Mouse (Mus musculus) liver, embryonic 14.5 days (tissue): ENCODE measurements around the gene 4930539E08Rik. TPM values are rescaled to one million over a fixed set of nuclear protein-coding genes. Genes with fewer than 3 reads are reported as not detected.

Experiments used
- ATAC-seq: fragments of 200-750 bp; cut with Nextera tagmentation; 2 replicates; pipeline ENCODE4 v1.8.0; 2017; ENCODE audit warnings: moderate number of reproducible peaks, mild to moderate bottlenecking, moderate library complexity; ENCODE audit not compliant: insufficient read depth
- DNase-seq, 3 experiments: peaks; one replicate each; pipeline ENCODE4 v3.0.0-alpha.2; 2012 to 2013; ENCODE audit warnings: low read depth in 3 of 3, low spot score in 3 of 3
- H3K27ac ChIP-seq: fragments of 300-500 bp; sonication (generic); 2 replicates; pipeline ENCODE4 v1.5.1; 2014; ENCODE audit warnings: moderate library complexity, mild to moderate bottlenecking, control low read depth, inconsistent platforms
- H3K27me3 ChIP-seq: fragments of 300-500 bp; sonication (generic); 2 replicates; pipeline ENCODE4 v1.6.1; 2014; ENCODE audit warnings: mild to moderate bottlenecking, low read length, moderate library complexity; ENCODE audit not compliant: control insufficient read depth, insufficient read depth
- H3K36me3 ChIP-seq: fragments of 300-500 bp; sonication (generic); replicated peaks from 2 replicates; pipeline ENCODE4 v1.6.1; 2014; ENCODE audit warnings: low read depth; ENCODE audit not compliant: control insufficient read depth, insufficient read depth
- H3K4me1 ChIP-seq, 2 experiments: fragments of 200-500 bp in 1 of 2; fragments of 300-500 bp in 1 of 2; sonication (generic) in 1 of 2; replicated peaks; 2 replicates each; pipeline ENCODE4 v1.6.1; 2012 to 2014; ENCODE audit warnings: antibody characterized with exemption in 1 of 2, inconsistent platforms in 1 of 2, low read length in 1 of 2; ENCODE audit not compliant: control insufficient read depth in 2 of 2, insufficient read depth in 2 of 2
- H3K4me2 ChIP-seq: fragments of 300-500 bp; sonication (generic); 2 replicates; pipeline ENCODE4 v1.6.1; 2014; ENCODE audit warnings: low read depth, mild to moderate bottlenecking, control low read depth, moderate library complexity
- H3K4me3 ChIP-seq, 2 experiments: fragments of 200-500 bp in 1 of 2; fragments of 300-500 bp in 1 of 2; sonication (generic) in 1 of 2; 2 replicates each; pipeline ENCODE4 v1.5.1; 2012 to 2014; ENCODE audit warnings: low read depth in 2 of 2, low read length in 2 of 2, mild to moderate bottlenecking in 2 of 2, control low read depth in 1 of 2, inconsistent platforms in 1 of 2, moderate library complexity in 1 of 2; ENCODE audit not compliant: insufficient read depth in 1 of 2
- H3K9ac ChIP-seq: fragments of 300-500 bp; sonication (generic); replicated peaks from 2 replicates; pipeline ENCODE4 v1.6.1; 2014; ENCODE audit warnings: mild to moderate bottlenecking, control low read depth, moderate library complexity
- H3K9me3 ChIP-seq: fragments of 300-500 bp; sonication (generic); 2 replicates; pipeline ENCODE4 v1.6.1; 2016; ENCODE audit warnings: low read length, mixed read lengths; ENCODE audit not compliant: control insufficient read depth
- CTCF ChIP-seq: IDR thresholded peaks from 2 replicates; pipeline ENCODE4 v1.5.1; 2016; ENCODE audit warnings: antibody characterized with exemption, low read depth, control low read depth
- EP300 ChIP-seq: IDR thresholded peaks from 2 replicates; pipeline ENCODE4 v1.6.1; 2016; ENCODE audit warnings: antibody characterized with exemption, low read depth
- WGBS: fragments of 180-500 bp; shearing (Covaris S2); extraction: QIAGEN DNeasy Blood & Tissue Kit; methylation state at CpG from one replicate; pipeline ENCODE4 v1.1.7; 2014; ENCODE audit not compliant: insufficient replicate concordance; 5-methylcytosine and 5-hydroxymethylcytosine counted together
- polyA plus RNA-seq, 2 experiments: library from polyadenylated mRNA; depleted of rRNA in 1 of 2; stranded (reverse) in 1 of 2; unstranded in 1 of 2; fragments of >200 nt; fragmentation: Nextera tagmentation in 1 of 2; extraction: Ambion mirVana in 1 of 2; gene quantifications; 2 replicates each; pipeline versions ENCODE4 v1.2.1 to v1.2.3; 2012 to 2014

Gene 4930539E08Rik
- polyA plus RNA-seq, 2 experiments, result 0.03 to 0.06 TPM

- H3K36me3 ChIP-seq, result no peaks in the 10 kb centered on the region
- H3K9ac ChIP-seq, result no peak overlapping the region
- TF ChIP-seq EP300 (no peak), CTCF (no peak)
- H3K9me3 ChIP-seq, result no peaks in the 10 kb centered on the region
- no peak overlapping the region for H3K27ac ChIP-seq
- H3K4me1 ChIP-seq, result no peaks in the 10 kb centered on the region; a peak in 1 of 4 replicates
- 65% methylated on average over 6 of the region's 6 CpGs for WGBS
- H3K4me3 ChIP-seq, result no peak overlapping the region
- no peaks in the 10 kb centered on the region for H3K27me3 ChIP-seq
- ATAC-seq (no peak), DNase-seq (no peak)
- no peak overlapping the region for H3K4me2 ChIP-seq
Observed at GRCm38 (mm10) chr17:28864464-28864863, 50.7 kb downstream of the 4930539E08Rik start.

- 52% methylated on average over 7 of the region's 7 CpGs for WGBS
- Histone ChIP-seq H3K9ac (no peak overlapping the region), H3K36me3 (no peaks in the 10 kb centered on the region)
Observed at GRCm38 (mm10) chr17:28863926-28864325, 51.2 kb downstream of the 4930539E08Rik start.

GRCm38 (mm10) chr17:28858205-28858604, 56.9 kb downstream of the 4930539E08Rik start, which contains the start of gene Pnpla1:
TSS of gene Pnpla1 (plus strand) at chr17:28858411.
- WGBS, result 31% methylated on average over 12 of the region's 12 CpGs
- Histone ChIP-seq H3K4me2 (no peak within 1 kb of the TSS), H3K9ac (no peak within 1 kb of the TSS), H3K36me3 (no peaks in the 10 kb centered on the region), H3K9me3 (no peaks in the 10 kb centered on the region), H3K27ac (no peak within 1 kb of the TSS), H3K4me3 (no peak within 1 kb of the TSS), H3K27me3 (no peaks in the 10 kb centered on the region), H3K4me1 (no peaks in the 10 kb centered on the region)
- TF ChIP-seq EP300 (no peak), CTCF (no peak)
- no peak for DNase-seq
- ATAC-seq, result no peak

More at GRCm38 (mm10) chr17:28863926-28864325, 51.2 kb downstream of the 4930539E08Rik start:
- Histone ChIP-seq H3K27me3 (no peaks in the 10 kb centered on the region), H3K9me3 (no peaks in the 10 kb centered on the region), H3K4me1 (no peaks in the 10 kb centered on the region; a peak in 1 of 4 replicates), H3K27ac (no peak overlapping the region), H3K4me3 (no peak overlapping the region), H3K4me2 (no peak overlapping the region)
- ATAC-seq, result no peak
- DNase-seq, result no peak
- no peak for TF ChIP-seq CTCF
- no peak for TF ChIP-seq EP300

GRCm38 (mm10) chr17:28856030-28856429, 59.1 kb downstream of the 4930539E08Rik start:
- Histone ChIP-seq H3K4me2 (no peak overlapping the region), H3K9ac (no peak overlapping the region), H3K27ac (no peak overlapping the region), H3K27me3 (no peaks in the 10 kb centered on the region), H3K4me3 (no peak overlapping the region), H3K36me3 (no peaks in the 10 kb centered on the region), H3K9me3 (no peaks in the 10 kb centered on the region), H3K4me1 (no peaks in the 10 kb centered on the region)
- no peak for DNase-seq
- ATAC-seq, result no peak
- WGBS, result 27% methylated on average over 3 of the region's 3 CpGs
- TF ChIP-seq EP300 (no peak), CTCF (no peak)

GRCm38 (mm10) chr17:28855166-28855885, 59.8 kb downstream of the 4930539E08Rik start:
- H3K27ac ChIP-seq, result no peak overlapping the region
- WGBS, result 59% methylated on average over 9 of the region's 9 CpGs
- no peak overlapping the region for H3K9ac ChIP-seq
- no peak for ATAC-seq
- no peaks in the 10 kb centered on the region for H3K4me1 ChIP-seq
- no peaks in the 10 kb centered on the region for H3K27me3 ChIP-seq
- peak in 2 of 3 experiments; percentile 42 to 54 for DNase-seq
- no peak overlapping the region for H3K4me3 ChIP-seq
- H3K4me2 ChIP-seq, result no peak overlapping the region
- TF ChIP-seq EP300, result no peak
- peak; percentile 77 for TF ChIP-seq CTCF
- H3K9me3 ChIP-seq, result no peaks in the 10 kb centered on the region
- H3K36me3 ChIP-seq, result no peaks in the 10 kb centered on the region
